Mouse (Mus musculus) adrenal gland (tissue): ENCODE data around the gene Oxsr1.
"Not testable (repeated sequence)": the region's sequence is repeated elsewhere in the genome, so short reads cannot be mapped to it uniquely, and the experiment has no call there.

Source experiments
- intact Hi-C: fragments of 180-260 bp; cut with DNase I; formaldehyde crosslinking; loops from one replicate; pipeline ENCODE4 v1.15.1; 2025

The Oxsr1 gene

GRCm38 (mm10) chr9:119239274-119239673 lies 83.0 kb downstream of the Oxsr1 start:
- intact Hi-C loops, result no loop called here

DNA sequence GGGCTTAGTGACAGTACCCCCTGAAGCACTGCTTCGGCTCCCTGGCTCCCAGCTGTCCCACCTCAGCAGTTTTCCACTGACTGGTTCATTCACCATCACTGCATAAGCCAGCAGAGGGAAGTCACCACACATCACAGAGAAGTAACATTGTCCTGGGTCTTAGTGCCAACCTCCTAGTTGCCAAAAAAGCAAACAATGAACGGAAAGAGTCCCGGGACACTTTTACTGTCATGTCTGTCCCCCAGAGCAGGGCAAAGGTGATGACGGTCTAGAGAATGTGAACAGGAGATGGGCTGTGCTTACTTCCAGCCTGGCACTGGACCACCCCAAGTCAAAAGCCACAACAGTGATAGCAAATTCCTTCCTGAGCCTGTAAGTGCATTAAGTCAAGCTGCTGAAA lies 83.4 kb downstream of the Oxsr1 start:
- intact Hi-C loops, result no loop called here

DNA sequence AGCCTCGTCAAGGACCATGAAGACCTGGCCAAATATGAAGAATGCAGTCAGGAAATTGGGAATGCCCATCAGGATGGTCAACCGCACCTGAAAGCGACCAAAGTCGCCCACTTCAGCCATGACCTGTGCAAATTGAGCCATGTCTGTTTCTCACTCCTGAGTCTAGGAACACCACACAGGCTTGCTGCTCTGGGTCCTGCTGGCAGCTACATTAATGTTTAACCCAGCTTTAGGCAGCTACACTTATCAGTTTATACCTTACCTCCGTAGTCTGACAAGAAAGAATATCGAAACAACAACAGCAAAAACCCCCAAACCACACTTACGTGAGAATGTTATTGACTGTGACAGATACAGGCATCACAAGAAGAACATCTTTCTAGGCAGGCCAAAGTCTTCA lies 90.7 kb downstream of the Oxsr1 start:
- intact Hi-C loops, result no loop called here

DNA sequence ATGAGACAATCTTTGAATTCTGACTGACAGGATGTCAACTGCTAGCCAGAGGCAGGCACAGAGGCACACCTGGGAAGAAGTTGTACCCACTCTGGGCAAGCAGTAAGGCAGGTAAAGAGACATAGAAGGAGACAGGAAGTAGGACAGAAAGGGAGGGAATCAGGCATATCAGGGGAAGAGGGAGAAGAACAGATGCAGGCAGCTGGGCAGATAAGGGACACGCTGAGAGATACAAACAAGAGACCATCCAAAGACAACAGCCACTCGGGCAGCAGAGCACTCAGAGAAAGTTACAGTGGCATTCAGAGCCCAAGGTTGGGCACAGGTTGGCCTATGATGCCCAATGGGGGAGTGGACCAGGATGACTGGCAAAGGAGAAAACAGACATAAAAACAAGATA lies 91.4 kb downstream of the Oxsr1 start:
- intact Hi-C loops, result no loop called here

GRCm38 (mm10) chr9:119220249-119220648 lies 102.0 kb downstream of the Oxsr1 start:
- intact Hi-C loops, result no loop called here

DNA sequence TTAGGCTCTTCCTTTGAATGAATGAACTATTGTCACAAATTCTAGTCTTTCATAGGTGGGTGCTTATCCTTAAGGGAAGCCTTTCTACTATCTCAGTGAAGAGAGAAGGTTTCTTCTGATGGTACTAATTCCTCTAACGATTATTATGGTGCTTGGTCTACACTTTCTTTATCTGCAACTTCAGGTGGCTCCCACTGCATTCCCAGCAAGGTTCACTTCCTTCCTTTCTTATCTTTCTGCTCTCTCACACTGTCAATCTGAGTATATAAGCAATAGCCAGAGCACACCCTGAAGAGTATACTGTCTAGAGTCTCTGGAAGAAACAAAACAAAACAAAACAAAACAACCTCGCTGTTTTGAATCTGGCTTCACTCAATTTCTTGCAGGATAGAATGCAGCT lies 102.6 kb downstream of the Oxsr1 start:
- intact Hi-C loops, result no loop called here

- intact Hi-C loops, result not testable (repeated sequence)
These were observed 106.9 kb downstream of the Oxsr1 start for GRCm38 (mm10) chr9:119215341-119215740.

DNA sequence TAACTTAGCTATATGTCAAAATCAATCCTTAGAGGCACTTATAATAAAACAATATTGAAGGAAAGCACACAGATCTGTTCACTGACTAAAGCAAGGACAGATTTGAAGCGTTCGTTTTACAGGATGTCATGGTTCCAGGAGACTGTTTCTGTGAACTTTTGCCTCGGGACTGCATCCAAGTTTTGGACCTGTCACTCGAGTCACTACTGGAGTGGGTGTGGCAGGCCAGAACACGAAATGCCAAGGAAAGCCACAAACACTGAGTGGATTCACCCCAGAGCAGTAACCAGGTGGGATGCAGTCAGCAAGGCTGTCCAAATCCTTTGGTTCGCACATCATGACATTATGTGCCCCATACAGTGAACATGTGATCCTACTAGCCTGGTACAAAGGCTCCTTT lies 107.6 kb downstream of the Oxsr1 start:
- intact Hi-C loops, result no loop called here

- intact Hi-C loops, result no loop called here
These were observed 109.2 kb downstream of the Oxsr1 start for GRCm38 (mm10) chr9:119212996-119213395.

DNA sequence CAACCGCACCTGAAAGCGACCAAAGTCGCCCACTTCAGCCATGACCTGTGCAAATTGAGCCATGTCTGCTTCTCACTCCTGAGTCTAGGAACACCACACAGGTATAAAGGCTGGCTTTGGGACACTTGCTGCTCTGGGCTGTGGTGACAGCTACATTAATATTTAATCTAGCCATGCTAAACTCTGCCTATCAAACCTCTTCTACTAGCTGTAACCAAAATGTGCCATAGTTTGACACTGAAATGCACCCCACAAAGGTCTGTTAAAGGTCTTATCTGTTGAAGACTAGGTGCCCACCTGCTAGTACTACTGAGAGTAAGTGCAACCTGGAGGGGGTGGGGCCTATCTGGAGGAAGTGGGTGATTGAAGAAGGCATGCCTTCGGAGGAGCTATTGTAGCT lies 113.2 kb downstream of the Oxsr1 start, which contains the start of gene Slc22a13:
TSS of gene Slc22a13 (minus strand) at position 101 of the 400 bp plus-strand sequence.
- intact Hi-C loops, result no loop called here

DNA sequence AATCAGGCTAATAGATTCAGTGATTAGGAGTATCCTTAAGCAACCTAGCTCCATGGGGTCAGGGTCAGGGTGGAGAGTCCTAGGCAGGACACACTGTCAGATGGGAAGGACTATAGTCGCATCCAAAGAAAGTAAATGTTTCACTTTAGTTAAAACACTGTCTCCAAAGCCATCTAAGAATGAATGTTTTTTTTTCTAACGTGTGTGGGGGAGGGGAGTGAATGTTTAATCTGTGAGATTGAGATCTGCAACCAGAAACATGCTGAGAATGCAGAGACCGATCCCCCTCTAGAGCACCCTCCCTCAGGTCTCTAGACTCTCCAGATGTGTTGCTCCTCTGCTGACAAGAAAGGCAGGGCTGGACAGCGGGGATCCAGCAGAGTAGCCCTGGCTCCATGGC lies 115.1 kb downstream of the Oxsr1 start:
- intact Hi-C loops, result no loop called here

DNA sequence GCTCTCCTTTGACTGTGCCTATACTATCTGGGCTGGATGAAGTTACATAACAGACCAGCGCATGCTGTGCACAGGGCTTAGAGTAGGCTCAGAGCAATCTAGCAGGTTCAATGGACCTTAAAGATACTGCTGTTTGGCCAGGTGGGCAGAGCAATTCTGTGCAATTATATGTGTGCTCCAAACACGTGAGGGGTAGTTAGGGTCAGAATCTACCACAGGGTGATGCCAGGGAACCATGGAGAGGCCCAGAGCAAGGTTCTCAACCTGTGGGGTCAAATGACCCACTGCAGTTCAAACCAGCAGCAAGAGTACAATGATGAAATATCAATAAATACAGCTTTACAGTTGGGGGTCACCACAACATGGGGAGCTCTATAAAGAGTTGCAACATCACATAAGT lies 115.6 kb downstream of the Oxsr1 start:
- intact Hi-C loops, result no loop called here

DNA sequence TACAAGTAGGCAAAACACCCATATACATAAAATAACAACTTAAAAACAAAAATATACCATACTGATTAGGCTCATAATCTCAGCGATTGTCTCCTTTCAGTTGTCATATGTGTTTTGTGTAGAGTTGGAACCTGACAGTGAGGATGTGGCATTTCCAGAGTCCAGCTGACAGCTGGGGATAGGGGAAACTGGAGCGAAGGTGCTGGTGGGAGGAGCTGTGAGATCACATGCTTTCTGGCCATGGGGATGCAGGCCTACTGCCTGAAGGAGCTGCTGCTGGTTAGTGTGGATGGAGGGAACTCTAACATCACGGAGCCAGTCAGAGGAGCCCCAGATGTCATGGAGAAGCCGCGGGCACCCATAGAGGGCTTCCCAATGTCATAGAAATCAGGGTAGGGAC lies 116.5 kb downstream of the Oxsr1 start:
- intact Hi-C loops, result no loop called here

DNA sequence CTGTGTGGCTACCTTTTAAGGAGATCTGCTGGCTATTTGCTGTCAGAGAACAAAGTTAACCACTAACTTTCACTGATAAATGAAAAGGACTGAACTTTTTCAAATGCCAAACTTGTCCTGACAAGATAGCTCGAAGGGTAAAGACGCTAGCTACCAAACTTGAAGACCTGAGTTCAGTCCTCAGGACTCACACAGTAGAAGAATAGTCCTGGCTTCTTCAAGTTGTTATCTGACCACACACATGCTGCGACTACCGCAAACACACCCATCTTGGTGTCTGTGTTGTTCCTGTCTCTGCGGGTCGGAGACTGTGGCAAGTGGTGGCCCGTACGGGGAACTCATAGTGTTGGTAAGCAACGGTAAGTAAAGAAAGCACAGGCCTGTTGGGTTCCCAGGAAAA lies 118.6 kb downstream of the Oxsr1 start:
- intact Hi-C loops, result no loop called here

- intact Hi-C loops, result no loop called here
These were observed 120.6 kb downstream of the Oxsr1 start for GRCm38 (mm10) chr9:119201653-119202052.

DNA sequence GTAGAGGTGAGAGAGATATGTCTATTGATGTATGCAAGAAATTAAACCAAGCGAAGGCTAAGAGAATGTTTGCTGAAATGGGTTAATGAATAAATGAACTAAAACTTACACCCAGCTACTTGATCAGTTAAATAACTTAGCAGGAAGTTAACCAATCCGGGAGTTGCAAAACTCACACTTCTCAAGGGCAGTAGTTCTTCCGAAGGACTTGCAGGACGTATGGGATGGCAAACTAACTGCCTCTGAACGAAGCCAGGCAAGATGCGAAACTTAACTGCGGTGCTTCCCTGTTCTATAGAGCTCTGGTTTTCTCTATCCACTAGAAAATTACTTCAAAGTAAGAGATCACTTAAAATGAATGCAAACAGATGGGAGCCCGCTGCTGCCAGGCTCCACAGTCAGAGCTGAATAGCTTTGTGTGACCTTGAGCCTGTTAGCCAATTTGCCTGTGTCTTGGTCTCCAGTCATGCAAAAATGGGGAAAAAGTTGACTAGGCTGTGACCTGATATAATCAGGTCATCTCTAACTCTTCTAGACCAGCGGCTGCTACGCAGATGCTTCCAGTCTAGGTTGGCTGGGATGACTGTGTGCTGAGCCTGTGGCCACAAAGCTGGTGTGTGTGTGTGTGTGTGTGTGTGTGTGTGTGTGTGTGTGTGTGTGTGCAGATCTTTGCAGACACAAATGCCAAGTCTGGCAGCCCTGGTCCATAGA lies 122.9 kb downstream of the Oxsr1 start:
- intact Hi-C loops, result no loop called here

GRCm38 (mm10) chr9:119192202-119192990 lies 129.8 kb downstream of the Oxsr1 start:
- intact Hi-C loops, result no loop called here
